Mouse (Mus musculus): ENCODE data around the gene Tnfrsf11a. TPM values are rescaled to one million over a fixed set of nuclear protein-coding genes. Genes with fewer than 3 reads are reported as not detected.

The Tnfrsf11a gene
- total and polyA plus RNA-seq, 3 experiments: 0.11 TPM; not detected in 2

- no peaks in the 10 kb centered on the region for H3K9me3 ChIP-seq (replicated peaks)
- DNase-seq (ENCODE audit: low spot score) (no peak), ATAC-seq (ENCODE audit: extremely low read depth, insufficient number of reproducible peaks, low FRiP score, poor library complexity, severe bottlenecking) (no peak)
- no peak overlapping the region for H3K4me3 ChIP-seq (ENCODE audit: low read depth, low read length)
- TF ChIP-seq GATA2 (IDR thresholded peaks at IDR 0.05; ENCODE audit: borderline replicate concordance, low read depth, low read length) (no peak), POLR2AphosphoS5 (IDR thresholded peaks at IDR 0.05; ENCODE audit: insufficient replicate concordance, low read depth, low read length) (no peak), GATA1 (IDR thresholded peaks at IDR 0.05; ENCODE audit: borderline replicate concordance, low read length) (no peak), TAL1 (conservative IDR thresholded peaks at IDR 0.05; ENCODE audit: low read depth, low read length) (no peak), CTCF (IDR thresholded peaks at IDR 0.05; ENCODE audit: low read depth, low read length) (no peak)
- no peaks in the 10 kb centered on the region for H3K36me3 ChIP-seq (replicated peaks)
- H3K27me3 ChIP-seq (ENCODE audit: insufficient read depth, low read length): no peaks in the 10 kb centered on the region
- no peaks in the 10 kb centered on the region for H3K4me1 ChIP-seq (ENCODE audit: insufficient read depth, low read depth, low read length)
These were observed 47.3 kb downstream of the Tnfrsf11a start for GRCm38 (mm10) chr1:105827786-105828345.

- TF ChIP-seq TAL1 (conservative IDR thresholded peaks at IDR 0.05; ENCODE audit: low read depth, low read length) (no peak), GATA1 (IDR thresholded peaks at IDR 0.05; ENCODE audit: borderline replicate concordance, low read length) (no peak), POLR2AphosphoS5 (IDR thresholded peaks at IDR 0.05; ENCODE audit: insufficient replicate concordance, low read depth, low read length) (no peak), CTCF (IDR thresholded peaks at IDR 0.05; ENCODE audit: low read depth, low read length) (no peak), GATA2 (IDR thresholded peaks at IDR 0.05; ENCODE audit: borderline replicate concordance, low read depth, low read length) (no peak)
- H3K4me1 ChIP-seq (ENCODE audit: insufficient read depth, low read depth, low read length): no peaks in the 10 kb centered on the region
- no peaks in the 10 kb centered on the region for H3K9me3 ChIP-seq (replicated peaks)
- DNase-seq (ENCODE audit: low spot score) (no peak), ATAC-seq (ENCODE audit: extremely low read depth, insufficient number of reproducible peaks, low FRiP score, poor library complexity, severe bottlenecking) (no peak)
- no peak overlapping the region for H3K4me3 ChIP-seq (ENCODE audit: low read depth, low read length)
- H3K36me3 ChIP-seq (replicated peaks): no peaks in the 10 kb centered on the region
- H3K27me3 ChIP-seq (ENCODE audit: insufficient read depth, low read length): no peaks in the 10 kb centered on the region
These were observed 48.7 kb downstream of the Tnfrsf11a start for GRCm38 (mm10) chr1:105829171-105829570.

GRCm38 (mm10) chr1:105832784-105833183, 52.3 kb downstream of the Tnfrsf11a start:
- Histone ChIP-seq H3K9me3 (replicated peaks) (no peaks in the 10 kb centered on the region), H3K4me3 (ENCODE audit: low read depth, low read length) (no peak overlapping the region), H3K4me1 (ENCODE audit: insufficient read depth, low read depth, low read length) (no peaks in the 10 kb centered on the region), H3K27me3 (ENCODE audit: insufficient read depth, low read length) (no peaks in the 10 kb centered on the region), H3K36me3 (replicated peaks) (no peaks in the 10 kb centered on the region)
- no peak for ATAC-seq (ENCODE audit: extremely low read depth, insufficient number of reproducible peaks, low FRiP score, poor library complexity, severe bottlenecking)
- DNase-seq (ENCODE audit: low spot score): no peak
- no peak for TF ChIP-seq TAL1 (conservative IDR thresholded peaks at IDR 0.05; ENCODE audit: low read depth, low read length)
- no peak for TF ChIP-seq CTCF (IDR thresholded peaks at IDR 0.05; ENCODE audit: low read depth, low read length)
- TF ChIP-seq GATA1 (IDR thresholded peaks at IDR 0.05; ENCODE audit: borderline replicate concordance, low read length): no peak
- no peak for TF ChIP-seq GATA2 (IDR thresholded peaks at IDR 0.05; ENCODE audit: borderline replicate concordance, low read depth, low read length)
- no peak for TF ChIP-seq POLR2AphosphoS5 (IDR thresholded peaks at IDR 0.05; ENCODE audit: insufficient replicate concordance, low read depth, low read length)

GRCm38 (mm10) chr1:105842950-105843349, 62.4 kb downstream of the Tnfrsf11a start:
- Histone ChIP-seq H3K9me3 (replicated peaks) (no peaks in the 10 kb centered on the region), H3K36me3 (replicated peaks) (no peaks in the 10 kb centered on the region), H3K27me3 (ENCODE audit: insufficient read depth, low read length) (no peaks in the 10 kb centered on the region), H3K4me3 (ENCODE audit: low read depth, low read length) (no peak overlapping the region), H3K4me1 (ENCODE audit: insufficient read depth, low read depth, low read length) (no peaks in the 10 kb centered on the region)
- ATAC-seq (ENCODE audit: extremely low read depth, insufficient number of reproducible peaks, low FRiP score, poor library complexity, severe bottlenecking) (no peak), DNase-seq (ENCODE audit: low spot score) (no peak)
- TF ChIP-seq TAL1 (conservative IDR thresholded peaks at IDR 0.05; ENCODE audit: low read depth, low read length) (no peak), POLR2AphosphoS5 (IDR thresholded peaks at IDR 0.05; ENCODE audit: insufficient replicate concordance, low read depth, low read length) (no peak), GATA1 (IDR thresholded peaks at IDR 0.05; ENCODE audit: borderline replicate concordance, low read length) (no peak), CTCF (IDR thresholded peaks at IDR 0.05; ENCODE audit: low read depth, low read length) (no peak), GATA2 (IDR thresholded peaks at IDR 0.05; ENCODE audit: borderline replicate concordance, low read depth, low read length) (no peak)

GRCm38 (mm10) chr1:105843386-105843785, 62.9 kb downstream of the Tnfrsf11a start:
- no peaks in the 10 kb centered on the region for H3K9me3 ChIP-seq (replicated peaks)
- no peaks in the 10 kb centered on the region for H3K4me1 ChIP-seq (ENCODE audit: insufficient read depth, low read depth, low read length)
- no peaks in the 10 kb centered on the region for H3K36me3 ChIP-seq (replicated peaks)
- H3K27me3 ChIP-seq (ENCODE audit: insufficient read depth, low read length): no peaks in the 10 kb centered on the region
- no peak overlapping the region for H3K4me3 ChIP-seq (ENCODE audit: low read depth, low read length)
- DNase-seq (ENCODE audit: low spot score) (no peak), ATAC-seq (ENCODE audit: extremely low read depth, insufficient number of reproducible peaks, low FRiP score, poor library complexity, severe bottlenecking) (no peak)
- no peak for TF ChIP-seq TAL1 (conservative IDR thresholded peaks at IDR 0.05; ENCODE audit: low read depth, low read length)
- TF ChIP-seq GATA2 (IDR thresholded peaks at IDR 0.05; ENCODE audit: borderline replicate concordance, low read depth, low read length): no peak
- no peak for TF ChIP-seq CTCF (IDR thresholded peaks at IDR 0.05; ENCODE audit: low read depth, low read length)
- no peak for TF ChIP-seq GATA1 (IDR thresholded peaks at IDR 0.05; ENCODE audit: borderline replicate concordance, low read length)
- TF ChIP-seq POLR2AphosphoS5 (IDR thresholded peaks at IDR 0.05; ENCODE audit: insufficient replicate concordance, low read depth, low read length): no peak

- Histone ChIP-seq H3K27me3 (ENCODE audit: insufficient read depth, low read length) (no peaks in the 10 kb centered on the region; the same call in 1 of the 2 replicates), H3K9me3 (replicated peaks) (no peaks in the 10 kb centered on the region), H3K36me3 (replicated peaks) (no peaks in the 10 kb centered on the region), H3K4me3 (ENCODE audit: low read depth, low read length) (no peak overlapping the region), H3K4me1 (ENCODE audit: insufficient read depth, low read depth, low read length) (no peaks in the 10 kb centered on the region)
- DNase-seq (ENCODE audit: low spot score) (no peak), ATAC-seq (ENCODE audit: extremely low read depth, insufficient number of reproducible peaks, low FRiP score, poor library complexity, severe bottlenecking) (no peak)
- TF ChIP-seq TAL1 (conservative IDR thresholded peaks at IDR 0.05; ENCODE audit: low read depth, low read length) (no peak), POLR2AphosphoS5 (IDR thresholded peaks at IDR 0.05; ENCODE audit: insufficient replicate concordance, low read depth, low read length) (no peak), GATA1 (IDR thresholded peaks at IDR 0.05; ENCODE audit: borderline replicate concordance, low read length) (no peak), CTCF (IDR thresholded peaks at IDR 0.05; ENCODE audit: low read depth, low read length) (no peak), GATA2 (IDR thresholded peaks at IDR 0.05; ENCODE audit: borderline replicate concordance, low read depth, low read length) (no peak)
These were observed 63.3 kb downstream of the Tnfrsf11a start for GRCm38 (mm10) chr1:105843856-105844255.
